Mouse (Mus musculus): ENCODE data around the gene Gm49721.
"Not testable (repeated sequence)": the region's sequence is repeated elsewhere in the genome, so short reads cannot be mapped to it uniquely, and the experiment has no call there.

The Gm49721 gene

GRCm38 (mm10) chr17:6986118-6986517 is 7.4 kb downstream of the Gm49721 start:
- not testable (repeated sequence) for DNase-seq

DNA sequence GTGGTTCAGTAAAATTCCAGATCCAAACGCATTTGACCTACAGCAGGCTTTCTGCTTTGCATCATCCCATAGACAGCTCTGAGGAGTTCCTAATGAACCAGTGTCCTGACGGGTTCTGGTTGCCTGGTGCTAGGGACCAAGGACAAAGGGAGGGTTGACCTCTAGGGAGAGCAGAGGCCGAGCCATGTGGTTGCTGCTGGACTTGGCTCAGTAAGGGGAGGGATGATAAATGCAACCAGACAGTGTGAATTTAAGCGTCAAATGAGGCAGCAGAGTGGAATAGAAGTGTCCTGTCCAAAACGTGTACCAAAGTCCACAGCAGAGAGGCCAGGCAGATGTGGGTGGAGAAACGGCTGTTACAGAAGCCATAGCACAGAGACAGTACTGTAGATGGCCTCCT is 16.8 kb downstream of the Gm49721 start:
- DNase-seq = not testable (repeated sequence)

- DNase-seq = not testable (repeated sequence)
These were observed 18.1 kb downstream of the Gm49721 start for GRCm38 (mm10) chr17:6996826-6997225.

DNA sequence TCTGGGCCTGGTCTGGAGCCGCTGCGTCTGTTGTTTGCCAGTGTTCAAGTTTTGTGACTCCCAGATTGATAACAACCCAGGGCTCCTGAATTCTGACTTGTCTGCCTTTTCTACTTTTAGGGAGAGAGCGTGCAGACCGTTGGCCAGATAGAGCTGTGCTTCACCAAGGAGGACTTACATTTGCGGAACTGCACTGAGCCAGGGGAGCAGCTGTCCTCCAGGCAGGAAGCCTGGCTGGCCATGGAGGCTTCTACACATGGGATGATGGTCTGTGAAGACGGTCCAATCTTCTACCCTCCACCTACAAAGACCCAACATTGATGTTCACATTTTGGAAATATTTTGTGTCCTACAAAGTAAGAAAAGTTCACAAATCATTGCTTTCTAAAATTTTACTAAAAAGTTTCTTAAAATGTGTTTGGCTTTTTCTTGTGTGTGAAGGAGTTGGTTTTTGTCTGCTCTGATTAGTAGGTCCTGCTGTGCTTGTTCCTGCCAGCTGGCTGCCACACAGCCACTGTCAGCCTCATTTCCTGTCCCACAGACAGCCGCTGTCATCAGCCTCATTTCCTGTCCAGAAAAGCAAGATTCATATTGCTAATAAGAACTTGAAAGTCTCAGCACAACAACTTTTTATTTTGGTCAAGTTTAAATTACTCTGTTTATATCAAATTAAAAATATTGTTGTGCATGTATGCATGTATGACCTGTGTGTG is 19.2 kb downstream of the Gm49721 start:
- DNase-seq = not testable (repeated sequence)

DNA sequence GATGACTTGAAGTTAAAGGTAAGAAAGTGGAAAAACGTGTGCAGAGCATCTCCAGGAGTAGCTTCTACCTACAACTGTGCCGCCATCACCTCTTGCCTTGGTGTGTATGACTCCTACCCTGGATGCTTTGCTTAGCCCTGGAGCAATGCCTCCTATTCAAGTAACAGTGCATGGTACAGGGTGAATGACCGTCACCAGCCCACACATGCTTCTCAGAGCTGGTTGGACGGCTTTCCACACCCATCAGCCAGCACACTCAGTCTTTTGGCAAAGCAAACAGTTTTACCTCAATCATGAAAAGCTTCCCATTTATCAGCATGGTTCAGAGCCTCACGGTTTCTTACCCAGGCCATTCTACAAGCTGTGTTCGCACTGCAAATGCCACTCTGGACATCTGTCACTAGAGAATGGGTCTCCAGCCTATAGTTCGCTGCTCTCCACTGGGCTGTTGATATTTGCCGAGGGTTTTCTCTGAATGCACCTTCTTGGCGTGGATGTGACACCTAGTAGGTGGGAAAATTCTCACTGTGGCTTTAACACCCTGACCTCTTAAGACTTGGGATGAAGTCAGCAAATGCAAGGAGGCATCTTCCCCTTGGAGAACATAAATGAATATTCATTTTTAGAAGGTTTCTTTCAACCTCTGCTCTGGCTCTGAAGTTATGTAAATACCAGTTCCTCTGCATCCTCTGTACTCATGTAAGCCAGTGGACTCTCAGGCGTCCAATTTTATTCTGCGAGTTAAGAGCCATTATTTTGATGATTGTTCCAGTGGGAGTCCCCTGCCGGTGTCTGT is 23.3 kb downstream of the Gm49721 start:
- peak in 1 of 2 experiments; percentile 33 for DNase-seq

DNA sequence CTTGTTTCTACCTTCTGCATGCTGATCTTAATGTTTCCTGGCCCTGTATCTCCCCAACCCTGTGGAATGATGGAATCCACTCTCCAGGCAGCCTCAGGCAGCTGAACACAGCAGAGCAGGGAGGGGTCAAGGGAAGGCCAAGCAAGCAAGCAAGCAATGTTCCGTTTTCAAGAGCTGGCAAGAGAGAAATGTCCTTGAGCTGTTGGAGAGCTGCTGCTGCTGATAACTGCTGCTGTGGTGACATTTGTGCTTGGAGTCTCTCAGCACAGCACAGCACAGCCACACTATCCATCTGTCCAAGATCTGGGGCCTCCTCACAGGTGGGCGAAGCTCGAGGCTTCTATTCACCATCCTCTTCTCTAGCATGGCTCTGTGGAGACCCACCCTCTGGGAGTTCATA is 24.7 kb downstream of the Gm49721 start:
- DNase-seq = not testable (repeated sequence)

- not testable (repeated sequence) for DNase-seq
These were observed 26.9 kb downstream of the Gm49721 start for GRCm38 (mm10) chr17:7005646-7006045.

DNA sequence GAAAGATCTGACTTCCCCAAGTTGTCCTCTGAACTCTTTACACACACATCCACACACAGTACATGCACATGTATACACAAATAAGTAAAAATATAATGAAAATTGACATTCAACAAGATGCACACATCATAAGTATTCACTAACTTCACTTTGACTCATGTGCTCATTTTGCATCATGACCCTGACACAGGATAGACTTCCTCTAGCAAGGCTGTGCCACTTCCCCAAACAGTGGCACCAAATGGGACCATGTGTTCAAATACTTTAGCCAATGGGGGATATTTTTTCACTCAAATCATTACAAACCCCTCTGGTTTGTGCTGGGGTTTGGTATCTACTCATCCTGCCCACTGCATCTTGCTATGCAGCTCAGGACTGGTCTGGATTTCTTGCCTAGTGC is 30.2 kb downstream of the Gm49721 start:
- DNase-seq = not testable (repeated sequence)

DNA sequence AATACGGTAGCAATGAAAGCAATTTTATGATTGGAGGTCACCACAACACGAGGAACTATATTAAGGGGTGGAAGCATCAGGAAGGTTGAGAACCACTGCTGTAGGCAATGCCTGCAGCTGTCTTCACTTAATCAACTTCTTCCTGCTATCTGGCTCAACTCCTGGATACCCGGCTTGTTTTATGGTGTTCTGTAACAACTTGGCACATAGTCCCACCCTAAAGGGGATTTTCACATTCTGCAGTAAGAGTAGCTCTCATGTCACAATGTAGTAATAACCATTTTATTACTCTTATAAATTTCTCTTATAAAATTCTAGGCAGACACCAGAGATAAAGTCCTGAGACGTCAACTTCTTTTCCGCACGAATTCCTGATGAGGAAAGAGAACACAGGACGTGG is 30.7 kb downstream of the Gm49721 start:
- DNase-seq = not testable (repeated sequence)

DNA sequence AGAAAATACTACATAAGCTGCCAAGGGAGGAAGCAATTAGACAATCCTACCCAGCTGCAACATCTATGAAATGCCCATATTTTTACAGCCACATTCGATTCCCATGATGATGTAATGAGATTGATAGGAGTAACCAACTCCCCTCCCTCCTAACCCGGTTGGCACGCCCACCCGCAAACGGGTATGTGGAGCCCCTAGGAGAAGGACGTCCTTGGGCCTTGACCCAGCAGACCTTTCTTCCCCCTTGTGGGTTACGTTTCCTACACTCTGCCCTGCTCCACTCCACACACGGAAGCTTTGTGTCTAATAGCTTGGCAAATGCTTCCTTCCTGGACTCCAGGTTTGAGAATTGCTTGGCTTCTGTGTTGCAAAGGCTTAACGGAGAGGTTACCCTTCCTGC is 31.2 kb downstream of the Gm49721 start:
- not testable (repeated sequence) for DNase-seq

GRCm38 (mm10) chr17:7014190-7014589 is 35.5 kb downstream of the Gm49721 start:
- DNase-seq = not testable (repeated sequence)

GRCm38 (mm10) chr17:7025257-7025656 is 46.6 kb downstream of the Gm49721 start, which contains the start of gene Gm1604a:
Gene Gm1604a, plus strand, starts transcription at chr17:7025568.
- DNase-seq = peak in 1 of 2 experiments; percentile 8

DNA sequence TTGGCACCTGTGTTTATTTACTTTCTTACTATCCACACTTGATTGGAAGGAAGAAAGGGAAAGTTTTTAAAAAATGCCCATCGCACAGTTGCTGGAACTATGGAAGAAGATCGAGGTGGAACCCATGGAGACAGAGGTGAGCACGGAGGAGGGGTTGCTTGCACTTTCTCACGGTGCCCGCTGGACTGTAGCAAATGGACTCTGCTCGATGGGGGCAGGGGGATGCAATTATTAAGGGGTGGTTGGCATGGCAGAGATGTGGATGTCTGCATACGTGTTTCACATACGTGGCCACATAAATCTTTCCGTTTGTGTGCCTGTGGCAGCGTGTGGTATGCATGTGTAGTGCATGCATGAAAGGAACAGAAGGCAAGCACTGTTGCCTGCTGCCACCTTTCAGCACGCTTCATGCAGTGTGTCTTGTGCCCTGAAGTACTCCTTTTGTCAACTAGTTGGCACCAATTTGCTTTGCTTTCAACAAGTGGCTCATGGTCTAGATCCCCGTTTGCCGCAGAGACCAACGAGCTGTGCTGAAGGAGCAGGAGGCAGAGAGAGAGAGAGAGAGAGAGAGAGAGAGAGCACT is 47.2 kb downstream of the Gm49721 start:
- DNase-seq = not testable (repeated sequence)

DNA sequence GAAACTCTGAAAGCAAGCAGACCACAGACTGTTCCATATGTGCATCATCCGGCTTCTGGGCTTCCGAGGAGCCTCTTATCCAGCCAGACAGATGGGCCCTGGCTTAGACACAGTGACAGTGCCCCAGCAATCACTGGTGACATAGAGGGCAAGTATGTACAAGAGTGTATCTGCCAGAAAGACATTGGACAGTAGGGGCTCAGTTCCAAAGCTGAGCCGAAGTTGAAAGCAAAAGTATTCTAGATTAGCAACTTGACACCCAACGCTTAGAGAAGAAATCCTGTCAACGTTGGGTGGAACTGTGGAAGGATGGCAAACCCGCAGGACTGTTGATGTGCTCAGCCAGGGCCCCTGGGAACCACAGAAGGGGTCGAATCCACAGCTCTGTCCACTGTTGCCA is 51.5 kb downstream of the Gm49721 start:
- not testable (repeated sequence) for DNase-seq

DNA sequence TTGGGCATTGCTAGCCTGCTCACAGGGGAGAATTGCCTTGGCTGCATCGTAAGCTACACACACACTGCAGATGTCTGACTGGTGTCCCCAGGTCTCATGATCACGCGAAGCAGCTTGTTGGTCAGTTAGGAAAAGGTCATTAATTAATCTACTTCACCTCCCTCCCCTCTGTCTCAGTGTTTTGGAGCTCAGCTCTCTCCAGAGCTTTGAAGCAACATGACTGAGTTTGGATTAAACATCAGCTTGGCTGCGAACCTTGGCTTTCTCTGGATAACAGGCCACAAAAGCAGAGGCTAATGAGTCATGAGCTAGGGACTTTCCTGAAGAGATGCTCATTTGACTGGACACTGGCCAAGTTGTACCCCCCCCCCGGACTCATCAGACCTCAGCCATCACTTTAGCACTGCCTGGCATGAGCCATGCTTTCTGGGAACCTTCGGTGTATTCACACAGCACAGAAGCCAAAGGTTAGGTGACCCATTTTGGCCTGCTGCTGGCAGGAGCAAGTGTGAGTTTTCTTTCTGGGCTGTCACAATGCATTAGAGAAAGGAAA is 52.0 kb downstream of the Gm49721 start:
- not testable (repeated sequence) for DNase-seq

GRCm38 (mm10) chr17:7033192-7034166 is 54.8 kb downstream of the Gm49721 start:
- not testable (repeated sequence) for DNase-seq

GRCm38 (mm10) chr17:7068997-7069539 is 90.4 kb downstream of the Gm49721 start:
- not testable (repeated sequence) for DNase-seq

- DNase-seq = not testable (repeated sequence)
These were observed 91.0 kb downstream of the Gm49721 start for GRCm38 (mm10) chr17:7069561-7070240.

DNA sequence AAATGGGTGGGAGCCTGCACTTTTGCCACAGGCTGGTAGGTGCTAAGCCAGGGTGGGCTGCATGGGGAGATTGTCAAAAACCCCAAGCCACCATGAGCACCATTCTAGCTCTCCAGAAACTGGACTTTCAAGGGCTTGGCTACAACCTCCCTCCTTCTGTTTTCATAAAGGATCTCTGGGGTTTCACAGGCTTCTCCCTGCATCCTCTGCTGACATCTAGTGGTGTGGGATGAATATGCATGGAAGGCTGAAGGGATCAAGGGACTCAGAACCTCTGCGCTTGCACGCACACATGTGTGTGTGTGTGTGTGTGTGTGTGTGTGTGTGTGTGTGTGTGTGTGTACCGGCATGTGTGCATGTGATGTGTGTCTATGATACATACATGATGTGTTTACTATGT is 95.8 kb downstream of the Gm49721 start:
- peak; percentile 72 to 80 for DNase-seq

- not testable (repeated sequence) for DNase-seq
These were observed 96.8 kb downstream of the Gm49721 start for GRCm38 (mm10) chr17:7075519-7075918.

DNA sequence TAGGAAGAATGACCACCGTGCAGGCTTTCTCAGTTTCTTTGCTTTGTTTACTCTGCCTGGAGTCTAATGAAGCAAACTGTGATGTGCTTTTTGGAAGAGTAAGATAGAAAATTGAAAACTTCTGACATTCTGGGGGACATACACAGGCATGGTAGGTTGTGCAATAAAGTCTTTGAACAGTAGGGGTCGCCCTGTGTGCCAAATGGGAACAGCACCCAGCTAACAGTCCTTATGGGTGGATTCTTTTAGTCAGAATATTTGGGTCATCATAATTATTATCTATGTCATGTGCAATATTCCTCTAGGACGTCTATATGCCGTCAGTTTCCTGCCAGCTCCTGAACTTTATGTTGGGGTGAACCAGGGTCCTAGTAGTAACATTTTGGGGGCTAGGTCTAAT is 100.9 kb downstream of the Gm49721 start:
- peak; percentile 82 to 86 for DNase-seq

All from cerebellum, postnatal 14 days (tissue).